Mouse (Mus musculus): Measurements from ENCODE around the gene Olfr1364. TPM values are rescaled to one million over a fixed set of nuclear protein-coding genes. Genes with fewer than 3 reads are reported as not detected.

The Olfr1364 gene
- total RNA-seq (2017), result not detected in 3 replicates

DNA sequence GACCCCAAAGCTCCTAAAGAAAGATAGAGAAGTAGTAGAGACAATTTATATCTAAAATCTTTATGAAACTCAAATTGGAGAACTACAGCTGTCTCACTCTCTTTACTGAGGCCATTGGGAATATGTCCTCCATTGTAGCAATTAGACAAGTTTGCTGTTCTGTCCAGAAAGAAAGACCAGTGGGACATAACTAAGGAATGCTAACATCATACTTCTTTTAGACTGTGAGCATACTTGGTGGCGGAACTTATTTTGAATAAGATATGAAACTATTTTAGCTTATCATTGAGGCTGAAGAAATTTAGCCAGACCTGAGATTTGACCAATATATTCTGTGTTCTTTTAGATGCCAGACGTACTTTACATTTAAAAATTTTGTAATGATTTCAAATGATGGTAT, at the start of gene Olfr1364:
TSS of gene Olfr1364 (minus strand) at position 101 of the 400 bp plus-strand sequence.
- no peak for ATAC-seq (replicated peaks; ENCODE audit: insufficient number of reproducible peaks, low FRiP score, low TSS enrichment, poor library complexity, severe bottlenecking)

DNA sequence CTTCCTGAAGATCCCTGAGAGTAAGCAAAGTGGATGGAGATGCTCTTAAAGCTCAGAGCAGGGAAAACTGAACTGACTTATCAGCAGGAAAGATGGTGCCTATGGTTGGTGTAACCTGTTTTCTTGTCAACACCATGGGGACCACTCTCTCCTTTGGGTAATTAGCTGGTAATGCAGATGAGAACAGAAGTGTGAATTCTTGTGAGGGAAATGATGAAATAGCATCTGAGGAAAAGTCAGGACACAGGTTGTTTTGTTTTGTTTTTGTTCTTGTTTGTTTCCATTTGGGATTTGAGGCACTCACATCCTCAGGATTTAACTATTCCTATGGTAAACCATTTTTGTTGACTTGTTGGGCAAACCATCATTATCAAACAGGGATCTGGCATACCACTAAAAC, 32.4 kb upstream of the Olfr1364 start, which contains the start of gene Olfr1362:
TSS of gene Olfr1362 (minus strand) at position 101 of the 400 bp plus-strand sequence.
- ATAC-seq (replicated peaks; ENCODE audit: insufficient number of reproducible peaks, low FRiP score, low TSS enrichment, poor library complexity, severe bottlenecking), result no peak

DNA sequence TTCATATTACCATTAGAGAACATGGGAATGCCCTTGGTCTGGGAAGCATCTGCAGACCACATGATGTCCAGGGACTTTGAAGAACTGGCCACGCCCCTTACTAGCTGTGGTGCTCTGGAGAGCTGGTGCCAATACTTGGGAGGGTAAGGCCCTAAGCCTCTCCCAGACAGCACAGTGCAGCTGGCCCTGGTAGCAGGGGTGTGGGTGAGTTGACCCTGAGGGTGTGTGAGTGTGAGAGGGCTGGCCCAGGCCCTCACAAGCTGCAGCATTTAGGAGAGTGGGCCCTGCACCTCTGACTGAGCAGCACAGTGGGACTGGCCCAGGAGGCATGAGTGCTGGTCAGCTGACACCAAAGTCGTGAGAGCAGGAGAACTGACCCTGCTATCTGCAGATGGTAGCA, 10.1 kb upstream of the Olfr1364 start:
- no peak for ATAC-seq (replicated peaks; ENCODE audit: insufficient number of reproducible peaks, low FRiP score, low TSS enrichment, poor library complexity, severe bottlenecking)

DNA sequence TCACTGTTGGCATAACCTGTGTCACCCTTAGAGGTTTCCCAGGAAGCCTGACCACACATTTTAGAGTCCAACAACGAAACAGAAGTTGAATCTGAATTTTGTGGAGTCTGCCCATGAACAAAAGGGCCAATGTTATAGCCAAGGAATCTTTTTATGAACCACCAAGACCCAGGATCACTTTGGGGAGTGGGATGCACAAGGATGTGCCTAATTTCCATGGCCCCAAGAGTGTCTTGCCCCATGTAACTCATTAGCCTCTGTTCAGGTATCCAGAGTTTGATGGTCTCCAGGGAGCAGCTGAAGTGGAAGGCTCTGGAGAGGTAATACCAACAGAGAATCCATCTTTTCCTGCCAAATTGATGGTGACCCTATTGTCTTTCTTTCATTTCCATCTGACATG, 21.8 kb downstream of the Olfr1364 start, which contains the start of gene Olfr1535:
TSS of gene Olfr1535 (minus strand) at position 101 of the 400 bp plus-strand sequence.
- ATAC-seq (replicated peaks; ENCODE audit: insufficient number of reproducible peaks, low FRiP score, low TSS enrichment, poor library complexity, severe bottlenecking), result no peak

DNA sequence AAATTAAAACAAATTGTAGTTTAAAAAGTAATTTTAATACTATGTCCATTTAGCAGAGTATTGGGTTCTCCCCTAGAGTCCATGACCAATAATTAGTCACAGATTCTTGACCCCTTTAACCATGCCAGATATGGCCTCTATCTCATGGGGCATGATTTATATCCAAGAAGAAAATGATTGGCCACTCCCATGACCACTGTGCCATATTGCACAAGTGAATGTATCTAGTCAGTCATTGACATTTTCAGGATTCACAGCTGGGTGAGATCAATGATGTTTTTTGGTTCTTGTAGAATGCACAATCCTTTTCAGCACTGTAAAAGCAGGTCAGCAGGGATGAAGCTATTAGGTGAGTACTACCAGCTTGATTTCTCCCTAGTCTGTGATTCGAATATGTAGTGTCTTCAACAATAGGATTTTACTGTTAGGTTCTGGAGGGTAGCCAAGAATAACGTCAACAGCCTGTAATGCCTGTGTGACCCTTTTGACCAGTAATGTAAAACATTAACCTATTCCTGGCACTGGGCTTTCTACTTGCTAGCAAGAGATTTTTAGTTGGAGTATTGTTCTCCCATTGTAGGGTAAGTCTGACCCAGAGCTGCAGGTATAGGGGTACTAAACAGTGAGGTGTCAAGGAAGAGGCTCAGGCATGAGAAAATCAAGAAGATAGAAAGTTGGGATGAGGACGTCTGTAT, 31.0 kb downstream of the Olfr1364 start:
- no peak for ATAC-seq (replicated peaks; ENCODE audit: insufficient number of reproducible peaks, low FRiP score, low TSS enrichment, poor library complexity, severe bottlenecking)

DNA sequence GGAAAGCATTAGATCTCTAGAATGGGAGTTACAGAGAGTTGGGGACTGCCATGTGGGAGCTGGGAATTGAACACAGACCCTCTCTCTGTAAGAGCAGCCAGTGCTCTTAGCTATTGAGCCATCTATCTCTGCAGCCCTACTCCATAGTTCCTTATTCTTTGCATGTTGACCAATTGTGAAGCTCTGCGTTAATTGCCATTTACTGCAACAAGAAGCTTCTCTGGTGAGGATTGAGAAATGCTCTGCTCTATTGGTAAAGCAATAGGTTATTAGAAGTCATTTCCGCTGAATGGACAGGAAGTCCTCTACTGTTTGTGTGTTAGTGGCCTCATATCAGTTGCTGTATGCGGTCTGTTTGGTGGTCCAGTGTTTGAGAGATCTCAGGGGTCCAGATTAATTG, 32.1 kb downstream of the Olfr1364 start:
- no peak for ATAC-seq (replicated peaks; ENCODE audit: insufficient number of reproducible peaks, low FRiP score, low TSS enrichment, poor library complexity, severe bottlenecking)

DNA sequence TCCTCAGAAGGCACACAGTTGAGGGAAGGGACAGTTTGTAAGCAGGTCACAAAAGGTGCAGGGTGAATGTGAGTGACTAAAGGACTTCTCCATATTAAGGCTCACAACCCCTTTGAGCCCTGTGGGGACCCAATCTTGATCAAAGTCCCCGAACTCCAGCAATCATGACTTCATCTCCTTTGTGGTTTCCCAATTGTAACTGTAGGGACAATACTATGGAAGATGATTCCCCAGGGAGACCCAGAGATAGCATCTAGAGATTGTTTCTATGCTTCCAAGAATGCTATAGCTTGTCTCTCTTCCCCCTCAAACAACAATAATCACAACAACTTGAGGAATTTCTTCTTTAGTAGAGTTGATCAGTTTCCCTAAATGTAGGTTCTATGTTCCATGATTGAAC, 38.9 kb downstream of the Olfr1364 start, which contains the start of gene Olfr1366:
TSS of gene Olfr1366 (minus strand) at position 101 of the 400 bp plus-strand sequence.
- ATAC-seq (replicated peaks; ENCODE audit: insufficient number of reproducible peaks, low FRiP score, low TSS enrichment, poor library complexity, severe bottlenecking), result no peak

DNA sequence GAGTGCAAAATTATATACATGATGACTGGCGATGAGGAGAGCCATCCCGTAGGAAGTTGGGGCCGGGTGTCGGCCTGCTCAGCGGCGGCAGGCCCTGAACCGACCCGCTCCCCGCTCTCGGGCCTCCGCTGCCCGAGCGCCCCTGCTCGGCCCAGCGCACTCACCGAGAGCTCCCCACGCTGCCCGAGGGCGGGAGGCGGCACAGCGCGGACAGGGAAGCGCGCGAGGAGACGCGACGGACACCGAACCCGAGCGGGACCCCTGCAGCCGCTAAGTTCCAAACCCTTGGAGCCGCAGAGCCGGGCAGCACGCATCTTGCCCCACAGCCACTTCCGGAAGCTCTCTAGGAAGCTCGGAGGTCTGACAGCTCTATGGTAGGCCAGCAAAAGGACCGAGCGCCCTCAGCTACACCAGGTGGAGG, 50.8 kb downstream of the Olfr1364 start, which contains the start of gene Zkscan8:
TSS of gene Zkscan8 (minus strand) at position 340 of the 421 bp plus-strand sequence.
- ATAC-seq (replicated peaks; ENCODE audit: insufficient number of reproducible peaks, low FRiP score, low TSS enrichment, poor library complexity, severe bottlenecking), result peak; percentile 98

DNA sequence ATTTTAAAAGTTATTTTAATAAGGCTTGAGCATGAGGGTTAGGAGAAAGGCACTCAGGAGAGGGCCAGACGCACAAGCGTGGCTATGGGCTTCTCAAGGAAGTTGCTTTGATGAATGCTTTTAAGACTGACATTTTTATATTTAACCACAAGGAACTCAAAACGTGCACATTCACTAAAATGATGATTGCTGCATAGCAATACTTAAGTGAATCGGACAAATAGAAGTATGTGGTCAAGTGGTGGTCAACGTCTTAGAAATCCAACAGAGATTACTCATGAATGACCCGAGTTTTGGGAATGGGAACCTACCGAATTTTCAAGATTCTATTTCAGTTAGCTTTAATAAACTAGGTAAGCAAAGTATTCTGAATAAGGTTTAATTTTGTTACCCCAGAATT, 51.4 kb downstream of the Olfr1364 start:
- no peak for ATAC-seq (replicated peaks; ENCODE audit: insufficient number of reproducible peaks, low FRiP score, low TSS enrichment, poor library complexity, severe bottlenecking)

Other genes with a start within 250 kb of the Olfr1364 start
- gene Olfr1367, start 234.8 kb downstream of the Olfr1364 start, total RNA-seq (2017), result not detected in 3 replicates
- gene Zscan12, start 218.9 kb downstream of the Olfr1364 start, total RNA-seq (2017), result 4.3 to 8.4 TPM (median 7.9 TPM) in 3 replicates
- 32.1 to 66.2 TPM (median 42.5 TPM) in 3 replicates for gene Zkscan3, start 179.0 kb downstream of the Olfr1364 start, total RNA-seq (2017)
- 1.1 TPM in 1 of 3 replicates, not detected in the others for gene Pgbd1, start 140.7 kb downstream of the Olfr1364 start, total RNA-seq (2017)
- 33.0 to 51.1 TPM (median 36.4 TPM) in 3 replicates for gene Zscan26, start 128.0 kb downstream of the Olfr1364 start, total RNA-seq (2017)
- gene Nkapl, start 113.2 kb downstream of the Olfr1364 start, total RNA-seq (2017), result 0.76 to 0.97 TPM in 2 of 3 replicates, not detected in the other
- 1.6 TPM in 1 of 3 replicates, not detected in the others for gene Zkscan4, start 102.9 kb downstream of the Olfr1364 start, total RNA-seq (2017)
- not detected in 3 replicates for gene Gm10065, start 102.3 kb downstream of the Olfr1364 start, total RNA-seq (2017)
- gene AK157302, start 86.5 kb downstream of the Olfr1364 start, total RNA-seq (2017), result 0.29 to 0.67 TPM (median 0.64 TPM) in 3 replicates
- 2.5 to 3.8 TPM (median 2.7 TPM) in 3 replicates for gene Gm11273, start 80.3 kb downstream of the Olfr1364 start, total RNA-seq (2017)
- gene Zkscan8, start 50.6 kb downstream of the Olfr1364 start, total RNA-seq (2017), result 2.4 to 8.3 TPM (median 3.2 TPM) in 3 replicates
- not detected in 3 replicates for gene Olfr1366, start 39.0 kb downstream of the Olfr1364 start, total RNA-seq (2017)
- not detected in 3 replicates for gene Olfr1535, start 21.9 kb downstream of the Olfr1364 start, total RNA-seq (2017)
- not detected in 3 replicates for gene Olfr1362, start 32.3 kb upstream of the Olfr1364 start, total RNA-seq (2017)
- not detected in 3 replicates for gene Olfr11, start 60.8 kb upstream of the Olfr1364 start, total RNA-seq (2017)
- gene Olfr1361, start 81.6 kb upstream of the Olfr1364 start, total RNA-seq (2017), result not detected in 3 replicates
- not detected in 3 replicates for gene Olfr1360, start 95.6 kb upstream of the Olfr1364 start, total RNA-seq (2017)
- gene Olfr1359, start 116.4 kb upstream of the Olfr1364 start, total RNA-seq (2017), result not detected in 3 replicates
- 7.1 to 7.9 TPM in 2 of 3 replicates, not detected in the other for gene Hist1h2bl, start 134.4 kb upstream of the Olfr1364 start, total RNA-seq (2017)
- gene Hist1h2ai, start 134.7 kb upstream of the Olfr1364 start, total RNA-seq (2017), result 159 to 372 TPM (median 273 TPM) in 3 replicates
- 7.2 to 20.1 TPM (median 13.0 TPM) in 3 replicates for gene Hist1h3h, start 135.9 kb upstream of the Olfr1364 start, total RNA-seq (2017)
- gene Hist1h2bm, start 140.3 kb upstream of the Olfr1364 start, total RNA-seq (2017), result 4.9 to 12.8 TPM (median 8.3 TPM) in 3 replicates
- 8.3 to 34.5 TPM (median 21.9 TPM) in 3 replicates for gene Hist1h4j, start 153.3 kb upstream of the Olfr1364 start, total RNA-seq (2017)
- 57.7 to 141 TPM (median 135 TPM) in 3 replicates for gene Hist1h4k, start 168.7 kb upstream of the Olfr1364 start, total RNA-seq (2017)
- 46.9 to 83.1 TPM (median 55.4 TPM) in 3 replicates for gene Hist1h2ak, start 172.1 kb upstream of the Olfr1364 start, total RNA-seq (2017)
- 54.5 to 81.8 TPM (median 76.8 TPM) in 3 replicates for gene Hist1h2bn, start 172.4 kb upstream of the Olfr1364 start, total RNA-seq (2017)
- 74.2 to 131 TPM (median 93.8 TPM) in 3 replicates for gene Hist1h1b, start 198.9 kb upstream of the Olfr1364 start, total RNA-seq (2017)
- gene Hist1h3i, start 201.6 kb upstream of the Olfr1364 start, total RNA-seq (2017), result 8.6 to 11.4 TPM in 2 of 3 replicates, not detected in the other
- gene Hist1h2an, start 205.5 kb upstream of the Olfr1364 start, total RNA-seq (2017), result 15.0 to 50.0 TPM (median 36.2 TPM) in 3 replicates
- gene Hist1h2bp, start 205.7 kb upstream of the Olfr1364 start, total RNA-seq (2017), result 5.2 to 12.6 TPM (median 8.0 TPM) in 3 replicates
- gene Hist1h2bq, start 228.4 kb upstream of the Olfr1364 start, total RNA-seq (2017), result 1.1 to 64.9 TPM (median 28.6 TPM) in 3 replicates
- 114 TPM in 1 of 3 replicates, not detected in the others for gene Hist1h2ao, start 228.7 kb upstream of the Olfr1364 start, total RNA-seq (2017)
- gene Hist1h4m, start 230.0 kb upstream of the Olfr1364 start, total RNA-seq (2017), result 43.0 to 386 TPM (median 131 TPM) in 3 replicates

Measured in monocyte, adult 5-6 weeks (primary cell).